Mouse (Mus musculus) midbrain, embryonic 15.5 days (tissue): ENCODE measurements around the gene Man2c1. TPM values are rescaled to one million over a fixed set of nuclear protein-coding genes. Genes with fewer than 3 reads are reported as not detected.

Experiments used
- ATAC-seq: fragments of 200-750 bp; cut with Nextera tagmentation; replicated peaks from 2 replicates; pipeline ENCODE4 v1.8.0; 2017; ENCODE audit warnings: moderate TSS enrichment
- H3K27ac ChIP-seq: fragments of 300-500 bp; sonication (generic); 2 replicates; pipeline ENCODE4 v1.5.1; 2015; ENCODE audit warnings: mild to moderate bottlenecking, inconsistent platforms
- H3K27me3 ChIP-seq: fragments of 300-500 bp; sonication (generic); replicated peaks from 2 replicates; pipeline ENCODE4 v1.6.1; 2015; ENCODE audit warnings: inconsistent platforms
- H3K36me3 ChIP-seq: fragments of 300-500 bp; sonication (generic); replicated peaks from 2 replicates; pipeline ENCODE4 v1.6.1; 2015; ENCODE audit warnings: inconsistent platforms
- H3K4me1 ChIP-seq: fragments of 300-500 bp; sonication (generic); 2 replicates; pipeline ENCODE4 v1.6.1; 2015; ENCODE audit warnings: inconsistent platforms
- H3K4me2 ChIP-seq: fragments of 300-500 bp; sonication (generic); 2 replicates; pipeline ENCODE4 v1.6.1; 2015; ENCODE audit warnings: inconsistent platforms, mild to moderate bottlenecking, moderate library complexity
- H3K4me3 ChIP-seq: fragments of 300-500 bp; sonication (generic); 2 replicates; pipeline ENCODE4 v1.5.1; 2015; ENCODE audit warnings: mild to moderate bottlenecking, inconsistent platforms
- H3K9ac ChIP-seq: fragments of 300-500 bp; sonication (generic); 2 replicates; pipeline ENCODE4 v1.6.1; 2015; ENCODE audit warnings: mild to moderate bottlenecking, inconsistent platforms
- H3K9me3 ChIP-seq: fragments of 300-500 bp; sonication (generic); 2 replicates; pipeline ENCODE4 v1.6.1; 2016; ENCODE audit warnings: inconsistent platforms
- WGBS: fragments of 180-500 bp; shearing (Covaris S2); methylation state at CpG from one replicate; pipeline ENCODE4 v1.1.7; 2015; ENCODE audit warnings: mixed read lengths; 5-methylcytosine and 5-hydroxymethylcytosine counted together
- polyA plus RNA-seq: library from polyadenylated mRNA; unstranded; fragments of >200 nt; fragmentation: Nextera tagmentation; extraction: Ambion mirVana; gene quantifications from 2 replicates; pipeline ENCODE4 v1.2.1, GENCODE M21; 2015

Man2c1 gene
- 102 and 109 TPM in 2 replicates for polyA plus RNA-seq

GRCm38 (mm10) chr9:57130577-57131433 is at the start of gene Man2c1:
Man2c1 (plus strand) TSS chr9:57130690.
- peak; percentile 94 for ATAC-seq
- H3K4me3 ChIP-seq: peak within 1 kb of the TSS; percentile 67
- no peaks in the 10 kb centered on the region for H3K27me3 ChIP-seq
- H3K4me1 ChIP-seq: peaks cover 17% of the 10 kb centered on the region
- H3K27ac ChIP-seq: peak within 1 kb of the TSS; percentile 92
- H3K9ac ChIP-seq: peak within 1 kb of the TSS; percentile 66
- WGBS: under 1% methylated on average over 58 of the region's 58 CpGs
- peak within 1 kb of the TSS; percentile 73 for H3K4me2 ChIP-seq
- H3K36me3 ChIP-seq: peaks cover 22% of the 10 kb centered on the region
- no peaks in the 10 kb centered on the region for H3K9me3 ChIP-seq

- H3K27me3 ChIP-seq: no peaks in the 10 kb centered on the region
These were observed 48.3 kb upstream of the Man2c1 start for GRCm38 (mm10) chr9:57082236-57082635.

GRCm38 (mm10) chr9:57117261-57117755 is 13.2 kb upstream of the Man2c1 start:
- Histone ChIP-seq H3K4me2 (no peak overlapping the region), H3K9me3 (no peaks in the 10 kb centered on the region), H3K27me3 (no peaks in the 10 kb centered on the region), H3K4me1 (no peaks in the 10 kb centered on the region), H3K27ac (no peak overlapping the region), H3K36me3 (peaks cover 65% of the 10 kb centered on the region), H3K9ac (no peak overlapping the region), H3K4me3 (no peak overlapping the region)
- ATAC-seq: no peak
- 88% methylated on average over 13 of the region's 13 CpGs for WGBS

More at GRCm38 (mm10) chr9:57082236-57082635, 48.3 kb upstream of the Man2c1 start:
- Histone ChIP-seq H3K4me2 (no peak overlapping the region), H3K27ac (no peak overlapping the region), H3K9me3 (no peaks in the 10 kb centered on the region), H3K9ac (no peak overlapping the region), H3K36me3 (peaks cover 5% of the 10 kb centered on the region; the same call in 1 of the 2 replicates), H3K4me3 (no peak overlapping the region), H3K4me1 (peaks cover 9% of the 10 kb centered on the region)
- no peak for ATAC-seq
- 84% methylated on average over 3 of the region's 3 CpGs for WGBS

- ATAC-seq: no peak
- H3K9me3 ChIP-seq: no peaks in the 10 kb centered on the region
- no peaks in the 10 kb centered on the region for H3K27me3 ChIP-seq
- peak overlapping the region; percentile 73 for H3K4me2 ChIP-seq
- no peak overlapping the region for H3K27ac ChIP-seq
- peak overlapping the region; percentile 67 for H3K4me3 ChIP-seq
- H3K9ac ChIP-seq: peak overlapping the region; percentile 66; the same call in 1 of the 2 replicates
- H3K4me1 ChIP-seq: peaks cover 17% of the 10 kb centered on the region
- H3K36me3 ChIP-seq: peaks cover 26% of the 10 kb centered on the region
These were observed 849 bp upstream of the Man2c1 start for GRCm38 (mm10) chr9:57129641-57130040.

- no peak for ATAC-seq
- 85% methylated on average over 6 of the region's 6 CpGs for WGBS
- H3K36me3 ChIP-seq: peaks cover 32% of the 10 kb centered on the region
These were observed 6.8 kb downstream of the Man2c1 start for GRCm38 (mm10) chr9:57137246-57137645.

GRCm38 (mm10) chr9:57137777-57138176 is 7.3 kb downstream of the Man2c1 start:
- H3K4me2 ChIP-seq: no peak overlapping the region
- no peak overlapping the region for H3K9ac ChIP-seq
- no peak overlapping the region for H3K27ac ChIP-seq
- peaks cover 33% of the 10 kb centered on the region for H3K36me3 ChIP-seq
- no peak overlapping the region for H3K4me3 ChIP-seq
- no peaks in the 10 kb centered on the region for H3K4me1 ChIP-seq
- H3K9me3 ChIP-seq: no peaks in the 10 kb centered on the region
- no peak for ATAC-seq
- no peaks in the 10 kb centered on the region for H3K27me3 ChIP-seq
- WGBS: 95% methylated on average over 9 of the region's 9 CpGs

More at GRCm38 (mm10) chr9:57137246-57137645, 6.8 kb downstream of the Man2c1 start:
- no peak overlapping the region for H3K4me2 ChIP-seq
- H3K4me1 ChIP-seq: no peaks in the 10 kb centered on the region
- no peak overlapping the region for H3K27ac ChIP-seq
- H3K9me3 ChIP-seq: no peaks in the 10 kb centered on the region
- H3K27me3 ChIP-seq: no peaks in the 10 kb centered on the region
- no peak overlapping the region for H3K9ac ChIP-seq
- H3K4me3 ChIP-seq: no peak overlapping the region

GRCm38 (mm10) chr9:57138507-57138906 is 8.0 kb downstream of the Man2c1 start:
- 91% methylated on average over 6 of the region's 6 CpGs for WGBS
- Histone ChIP-seq H3K4me2 (no peak overlapping the region), H3K4me3 (no peak overlapping the region), H3K36me3 (peaks cover 35% of the 10 kb centered on the region), H3K27me3 (no peaks in the 10 kb centered on the region), H3K27ac (no peak overlapping the region), H3K9me3 (no peaks in the 10 kb centered on the region), H3K9ac (no peak overlapping the region), H3K4me1 (no peaks in the 10 kb centered on the region)
- ATAC-seq: no peak

- peaks cover 37% of the 10 kb centered on the region for H3K36me3 ChIP-seq
- WGBS: 86% methylated on average over 9 of the region's 9 CpGs
- no peaks in the 10 kb centered on the region for H3K4me1 ChIP-seq
- ATAC-seq: no peak
- H3K27ac ChIP-seq: no peak overlapping the region
- no peak overlapping the region for H3K9ac ChIP-seq
- no peaks in the 10 kb centered on the region for H3K27me3 ChIP-seq
- no peaks in the 10 kb centered on the region for H3K9me3 ChIP-seq
- H3K4me2 ChIP-seq: no peak overlapping the region
- no peak overlapping the region for H3K4me3 ChIP-seq
These were observed 8.6 kb downstream of the Man2c1 start for GRCm38 (mm10) chr9:57139110-57139509.

GRCm38 (mm10) chr9:57139571-57139970 is 9.1 kb downstream of the Man2c1 start:
- ATAC-seq: 0 out of 2 replicates have a peak, but pooled peaks have one; percentile 25
- Histone ChIP-seq H3K36me3 (peaks cover 38% of the 10 kb centered on the region), H3K4me3 (no peak overlapping the region), H3K9me3 (no peaks in the 10 kb centered on the region), H3K27ac (no peak overlapping the region), H3K4me1 (no peaks in the 10 kb centered on the region), H3K9ac (no peak overlapping the region), H3K27me3 (no peaks in the 10 kb centered on the region), H3K4me2 (no peak overlapping the region)
- 89% methylated on average over 5 of the region's 5 CpGs for WGBS

GRCm38 (mm10) chr9:57141417-57142353 is 11.2 kb downstream of the Man2c1 start:
- Histone ChIP-seq H3K27me3 (no peaks in the 10 kb centered on the region), H3K4me1 (peaks cover 6% of the 10 kb centered on the region), H3K27ac (no peak overlapping the region), H3K36me3 (peaks cover 35% of the 10 kb centered on the region), H3K4me3 (no peak overlapping the region), H3K9ac (no peak overlapping the region), H3K9me3 (no peaks in the 10 kb centered on the region), H3K4me2 (no peak overlapping the region)
- 93% methylated on average over 17 of the region's 17 CpGs for WGBS
- ATAC-seq: no peak

GRCm38 (mm10) chr9:57143212-57143611 is 12.7 kb downstream of the Man2c1 start:
- H3K4me2 ChIP-seq: no peak overlapping the region
- peaks cover 24% of the 10 kb centered on the region; the same call in 1 of the 2 replicates for H3K36me3 ChIP-seq
- H3K9ac ChIP-seq: no peak overlapping the region
- H3K27me3 ChIP-seq: no peaks in the 10 kb centered on the region
- H3K4me3 ChIP-seq: no peak overlapping the region
- peaks cover 15% of the 10 kb centered on the region for H3K4me1 ChIP-seq
- no peaks in the 10 kb centered on the region for H3K9me3 ChIP-seq
- WGBS: 88% methylated on average over 11 of the region's 11 CpGs
- no peak for ATAC-seq
- H3K27ac ChIP-seq: no peak overlapping the region

GRCm38 (mm10) chr9:57144830-57145229 is 14.3 kb downstream of the Man2c1 start:
- 95% methylated on average over 8 of the region's 8 CpGs for WGBS
- H3K27ac ChIP-seq: no peak overlapping the region
- no peak overlapping the region for H3K4me2 ChIP-seq
- H3K4me3 ChIP-seq: no peak overlapping the region
- ATAC-seq: no peak
- H3K9ac ChIP-seq: no peak overlapping the region
- peaks cover 14% of the 10 kb centered on the region; the same call in 1 of the 2 replicates for H3K36me3 ChIP-seq
- H3K9me3 ChIP-seq: no peaks in the 10 kb centered on the region
- H3K27me3 ChIP-seq: no peaks in the 10 kb centered on the region
- peaks cover 25% of the 10 kb centered on the region for H3K4me1 ChIP-seq
